Mouse (Mus musculus): ENCODE results near the gene Gstcd. TPM values are rescaled to one million over a fixed set of nuclear protein-coding genes. Genes with fewer than 3 reads are reported as not detected.

Gstcd gene
- polyA plus RNA-seq, 2 experiments from 2014 or later = 2.5 to 4.0 TPM

DNA sequence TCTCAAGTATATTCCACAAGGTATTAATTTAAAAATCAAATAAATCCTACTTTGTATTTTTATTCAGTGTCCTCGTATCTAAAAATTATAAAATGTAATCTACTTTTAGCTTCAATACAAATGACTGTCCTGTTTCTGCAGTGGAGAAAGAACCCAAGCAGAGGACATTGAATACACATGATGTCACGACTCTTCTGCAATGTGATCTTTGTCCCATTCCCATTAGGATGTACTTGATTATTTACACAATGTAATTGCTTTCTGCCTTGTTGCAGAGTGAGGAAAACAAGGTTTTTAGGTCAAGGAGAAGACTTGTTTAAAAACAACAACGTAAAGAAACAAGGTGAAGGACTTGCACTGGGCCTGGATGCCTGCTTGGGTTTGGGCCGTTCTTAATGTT, 84.6 kb downstream of the Gstcd start:
- ATAC-seq = no peak

DNA sequence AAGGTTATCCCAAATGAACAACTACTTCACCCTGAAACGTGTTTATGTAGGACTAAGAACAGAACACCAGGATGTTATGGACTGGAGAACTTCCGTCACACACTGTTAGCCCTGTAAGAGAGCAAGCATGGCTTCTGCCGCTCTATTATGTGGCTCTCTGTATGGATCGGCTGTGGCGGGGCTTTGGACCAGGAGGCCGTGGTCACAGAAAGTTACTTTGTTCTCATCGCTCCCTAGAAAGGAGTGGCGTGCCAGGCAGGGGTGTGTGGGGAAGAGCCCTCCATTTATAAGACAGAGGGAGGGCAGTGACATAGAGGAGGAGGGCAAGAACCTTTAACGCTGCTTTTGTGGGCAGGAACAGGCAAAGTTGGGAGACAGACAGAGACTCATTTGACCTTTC, 95.5 kb downstream of the Gstcd start:
- ATAC-seq = no peak

DNA sequence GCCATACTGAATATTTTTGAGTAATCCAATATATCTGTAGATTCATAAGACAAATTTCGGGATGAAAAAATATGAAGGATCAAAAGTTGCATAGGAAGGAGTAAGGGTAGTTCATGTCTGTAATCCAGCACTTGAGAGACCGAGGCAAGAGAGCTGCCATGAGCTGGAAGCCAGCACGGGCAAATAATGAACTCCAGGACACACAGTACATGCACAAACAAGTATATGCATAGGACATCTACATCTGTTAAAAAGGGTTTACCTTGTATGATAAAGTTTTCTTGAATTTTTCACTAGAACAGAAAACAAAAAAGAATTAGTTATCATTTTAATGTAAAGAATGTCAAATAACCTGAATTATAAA, 95.9 kb downstream of the Gstcd start:
- ATAC-seq = no peak

DNA sequence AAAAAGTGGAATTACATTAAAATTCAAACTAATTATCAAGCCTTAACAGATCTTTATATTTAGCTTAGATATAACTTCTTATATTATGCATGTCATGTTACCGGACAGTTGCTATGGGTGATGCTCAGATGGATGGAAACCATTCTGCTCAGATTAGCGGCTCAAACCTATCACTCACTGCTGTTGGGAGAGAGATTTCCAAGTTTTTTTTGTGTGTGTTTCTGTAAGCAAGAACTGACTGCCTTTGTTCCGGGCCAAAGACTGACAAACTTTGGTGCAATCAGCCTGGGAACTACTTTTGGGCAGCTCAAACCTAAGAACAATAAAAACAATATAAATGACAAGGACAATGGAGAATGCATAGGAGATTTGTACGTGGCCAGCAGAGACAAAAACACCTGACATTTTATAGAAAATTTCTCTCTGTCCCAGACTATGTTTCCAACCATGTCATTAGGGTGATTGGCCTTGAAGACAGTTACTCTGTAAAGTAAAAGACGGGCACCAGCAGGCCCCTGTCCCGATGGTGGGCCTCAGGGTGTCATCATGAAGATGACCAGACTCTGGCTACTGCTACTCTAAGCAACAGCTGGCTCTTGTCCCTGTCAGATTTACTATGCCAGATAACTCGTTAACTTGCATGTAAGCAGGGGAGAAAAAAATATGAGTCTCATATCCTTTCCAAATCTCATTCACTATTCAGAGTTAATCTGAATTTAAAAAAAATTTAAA, 96.5 kb downstream of the Gstcd start:
- ATAC-seq = no peak

DNA sequence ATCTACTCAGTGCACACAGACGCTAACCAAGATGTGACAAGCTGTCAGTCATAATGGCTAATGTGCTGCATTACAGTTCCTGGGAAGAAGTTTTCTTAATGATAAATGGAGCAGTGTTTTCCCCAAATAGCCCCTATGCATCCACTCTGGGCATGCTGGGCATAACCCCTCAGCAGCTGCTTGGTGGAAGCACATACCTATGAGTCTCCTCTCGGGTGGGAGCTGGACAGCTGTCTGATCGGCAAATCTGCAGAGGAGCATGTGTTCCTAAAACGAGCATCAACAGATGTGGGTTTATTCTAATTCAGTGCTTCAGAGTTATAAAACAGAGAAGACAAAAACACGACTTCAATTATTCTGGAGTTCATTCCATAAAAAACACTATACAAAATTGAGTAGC, 105.6 kb downstream of the Gstcd start:
- ATAC-seq = no peak

DNA sequence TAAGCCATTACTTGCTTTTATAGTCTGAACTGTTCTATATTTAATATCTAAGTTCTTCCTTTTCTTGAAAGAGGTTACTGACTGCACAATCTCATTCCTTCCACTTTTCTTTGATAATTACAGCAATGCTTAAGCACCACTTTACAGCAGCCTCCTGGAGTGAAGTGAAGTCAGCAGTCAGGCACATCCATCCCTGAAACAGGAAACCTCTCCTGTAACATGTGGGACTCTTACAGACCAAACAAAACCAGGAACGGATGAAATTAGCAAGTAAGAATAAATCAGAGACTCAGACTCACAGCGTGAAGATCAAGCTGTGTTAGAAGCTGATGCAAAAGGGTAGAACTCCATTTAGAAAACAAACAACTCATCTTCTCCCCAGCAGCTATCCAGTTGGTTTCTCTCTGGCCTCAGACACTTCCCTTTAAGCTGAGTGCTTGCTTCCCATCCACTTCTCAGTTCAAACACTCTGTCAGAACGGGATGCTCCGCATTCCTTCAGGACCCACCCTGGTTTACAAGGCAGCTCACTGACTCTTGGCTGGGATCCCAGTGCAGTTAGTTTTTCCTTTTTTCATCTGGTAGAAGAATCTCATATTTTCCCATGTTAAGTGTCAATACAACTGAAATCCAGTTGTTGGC, 107.9 kb downstream of the Gstcd start:
- no peak for ATAC-seq

DNA sequence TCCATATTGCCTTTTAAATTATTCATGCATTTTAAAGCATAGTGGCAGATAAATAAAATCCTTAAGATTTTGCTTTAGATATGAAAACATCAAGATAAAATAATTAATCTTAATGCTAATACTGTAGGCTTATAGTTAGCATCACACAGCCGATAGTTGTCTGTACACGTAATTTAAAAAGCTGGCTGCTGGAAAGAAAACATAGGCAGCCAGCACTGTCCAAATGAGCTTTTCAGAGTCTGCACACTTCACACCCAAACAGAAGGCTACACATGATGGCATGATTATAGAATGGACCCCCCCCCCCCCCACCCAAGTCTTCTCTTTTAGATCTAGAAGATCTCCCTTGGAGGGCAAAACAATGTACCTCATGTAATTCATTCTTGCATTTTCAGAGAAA, 109.9 kb downstream of the Gstcd start:
- no peak for ATAC-seq

DNA sequence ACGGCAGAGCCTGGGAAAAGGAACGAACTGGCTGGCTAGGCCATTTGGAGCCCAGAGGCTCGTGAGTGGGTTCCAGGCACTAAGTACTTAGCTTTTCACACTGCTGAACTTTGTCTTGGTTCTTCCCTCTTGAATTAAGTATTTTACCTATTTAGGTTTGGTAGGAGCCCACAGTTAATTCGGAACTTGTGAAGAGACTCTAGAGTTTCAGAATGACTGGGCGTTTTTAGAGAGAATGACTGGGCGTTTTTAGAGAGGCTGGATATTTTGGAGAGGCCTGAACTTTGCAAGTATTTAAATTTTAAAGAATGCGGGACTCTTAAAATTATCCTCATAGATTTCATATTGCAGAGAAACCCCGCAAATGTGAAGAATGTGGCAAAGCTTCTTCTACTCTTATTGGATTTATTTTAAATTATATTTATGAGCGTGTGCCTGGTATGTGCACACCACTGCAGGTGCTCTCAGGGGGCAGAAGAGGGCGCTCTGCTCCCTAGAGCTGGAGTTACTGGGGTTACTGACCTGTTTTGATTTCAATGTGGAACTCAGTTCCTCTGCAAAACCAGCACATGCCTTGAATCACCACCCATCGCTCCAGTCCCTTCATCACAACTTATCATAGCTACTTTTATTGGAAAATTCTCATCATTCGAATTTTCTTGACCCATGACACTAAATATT, 111.9 kb downstream of the Gstcd start:
- no peak for ATAC-seq

DNA sequence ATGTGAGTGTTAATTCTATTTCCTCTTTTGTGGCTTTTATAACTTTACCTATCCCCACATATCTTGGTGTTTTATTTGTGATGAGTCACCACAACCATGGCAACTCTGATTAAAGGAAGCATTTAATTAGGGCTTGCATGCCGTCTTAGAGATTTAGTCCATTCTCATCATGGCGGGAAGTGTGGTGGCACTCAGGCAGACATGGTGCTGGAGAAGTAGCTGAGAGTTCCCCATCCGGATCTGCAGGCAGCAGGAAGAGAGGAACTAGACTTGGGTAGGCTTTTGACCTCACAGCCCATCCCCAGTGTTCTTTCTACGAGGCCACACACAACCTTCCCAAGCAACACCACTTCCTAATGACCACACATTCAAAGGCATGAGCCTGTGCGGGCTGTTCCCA, 125.6 kb downstream of the Gstcd start:
- no peak for ATAC-seq

DNA sequence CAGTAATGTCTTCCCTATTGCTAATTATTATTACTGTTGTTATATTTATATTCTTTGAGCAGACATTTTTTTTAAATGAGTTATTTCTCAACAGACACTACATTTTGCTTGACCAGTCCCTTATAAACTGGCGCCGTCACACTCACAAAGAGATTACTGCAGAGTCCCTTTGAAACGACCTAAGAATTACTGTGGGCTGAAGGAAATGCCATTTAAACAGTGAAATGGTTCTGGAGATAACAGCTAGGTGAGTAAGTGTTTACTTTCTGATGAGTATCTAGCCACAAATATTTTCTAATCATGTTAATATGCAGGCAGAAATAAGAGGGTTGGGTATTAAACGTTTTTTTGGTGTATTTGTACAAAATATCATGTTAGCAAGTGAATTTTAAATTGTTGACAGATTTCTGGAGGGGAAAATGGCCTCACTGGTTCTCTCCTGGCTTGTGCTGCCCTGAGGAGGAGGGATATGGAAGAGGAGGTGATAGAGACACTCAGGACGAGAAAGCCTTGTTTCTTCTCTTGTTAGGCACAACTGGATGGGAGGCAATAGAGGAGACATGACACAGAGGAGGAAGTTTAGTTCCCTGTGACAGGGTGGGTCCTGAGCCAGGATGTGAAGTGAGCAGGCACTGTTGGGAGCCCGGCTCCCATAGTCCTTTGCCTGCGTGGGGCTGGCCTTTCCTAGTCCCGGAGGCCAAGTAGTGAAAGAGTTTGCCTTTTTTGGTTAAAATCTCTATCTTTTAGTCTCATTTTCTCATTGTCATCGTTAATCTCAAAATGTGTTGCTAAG, 126.9 kb downstream of the Gstcd start:
- ATAC-seq = no peak

DNA sequence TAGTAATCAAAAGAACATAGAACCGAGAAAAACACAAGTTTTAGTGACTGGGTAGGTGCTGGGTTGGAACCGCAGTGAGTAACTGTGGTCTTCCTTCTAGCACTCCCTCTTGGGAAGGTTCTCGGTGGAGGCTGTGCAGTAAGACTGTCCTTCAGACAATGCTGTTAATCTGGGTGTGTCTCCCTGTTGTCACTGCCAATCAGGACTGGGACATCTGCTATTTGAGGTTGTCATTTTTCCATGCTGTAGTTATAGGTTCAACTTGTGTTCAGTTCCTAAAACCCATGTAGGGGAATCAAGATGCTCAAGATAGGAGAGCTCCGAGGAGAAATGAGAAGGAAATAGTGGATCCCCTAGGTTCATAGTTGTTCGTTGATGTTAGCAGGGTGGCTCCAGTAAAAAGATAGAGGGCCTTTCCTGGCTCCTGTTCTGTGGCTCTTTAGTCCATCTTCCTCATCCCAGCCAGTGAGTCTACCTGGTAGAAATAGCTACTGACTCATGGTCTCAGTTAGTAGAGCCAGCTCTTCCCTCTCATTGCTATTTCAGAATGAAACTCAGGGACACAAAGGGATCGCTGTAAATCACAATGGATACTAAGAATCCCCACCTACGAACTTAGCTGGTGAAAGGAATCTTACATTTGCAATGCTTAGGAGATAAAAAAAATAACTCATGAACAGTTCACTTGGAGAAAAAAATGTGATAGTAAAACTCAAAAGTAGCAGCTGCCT, 129.0 kb downstream of the Gstcd start:
- no peak for ATAC-seq

DNA sequence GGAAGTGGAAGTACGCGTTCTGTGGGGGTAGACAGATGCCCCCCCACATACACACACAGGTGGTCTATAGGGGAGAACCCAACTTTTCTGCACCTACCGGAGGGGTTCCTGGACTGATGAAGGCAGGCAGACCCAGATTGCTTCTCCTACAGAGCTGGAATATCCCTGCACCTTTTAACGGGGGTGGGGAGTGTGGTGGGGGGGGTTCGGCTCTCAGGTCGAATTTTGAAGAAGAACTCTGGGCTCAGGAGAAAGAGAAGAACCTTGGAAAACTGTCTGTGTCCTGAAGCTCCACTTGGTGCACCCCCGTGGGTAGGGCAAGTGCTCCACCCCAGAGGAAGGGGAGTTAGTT, 141.3 kb downstream of the Gstcd start:
- ATAC-seq = no peak

DNA sequence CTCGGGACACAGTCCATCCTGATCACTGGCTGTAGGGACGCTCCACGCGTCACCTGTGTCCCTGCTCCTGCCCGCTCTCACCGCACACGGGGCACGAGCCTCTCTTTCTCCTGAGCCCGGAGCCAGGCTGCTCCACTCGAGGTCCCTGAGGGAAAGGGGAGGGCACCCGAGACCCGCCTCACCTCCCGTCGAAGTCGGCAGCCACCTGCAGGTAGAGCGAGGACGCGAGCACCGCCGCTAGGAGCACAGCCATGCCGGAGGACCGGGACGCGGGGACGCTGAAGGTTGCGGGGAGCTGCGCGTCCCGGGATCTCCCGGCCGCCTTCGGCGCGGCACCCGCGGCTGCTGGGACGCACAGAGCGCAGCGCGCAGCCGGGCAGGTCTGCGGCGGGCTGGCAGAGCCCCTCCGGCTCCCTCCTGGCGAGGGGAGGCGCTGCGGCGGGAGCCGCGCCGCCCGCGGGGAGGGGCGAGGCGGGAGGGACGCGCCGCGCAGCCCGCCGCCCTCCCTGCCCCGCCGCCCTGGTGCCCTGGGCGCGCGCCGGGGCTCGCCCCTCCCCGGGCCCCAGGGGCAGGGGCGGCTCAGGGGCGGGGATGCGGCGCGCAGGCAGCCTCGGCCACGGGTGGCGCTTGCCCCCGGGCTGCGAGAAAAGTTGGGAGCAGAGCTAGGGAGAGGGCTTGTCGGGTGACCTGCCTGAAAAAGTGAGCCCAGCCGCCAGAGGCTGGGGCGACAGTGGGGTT, 141.9 kb downstream of the Gstcd start, which contains the start of gene Npnt:
TSS of gene Npnt (minus strand) at position 501 of the 738 bp plus-strand sequence.
- no peak for ATAC-seq

DNA sequence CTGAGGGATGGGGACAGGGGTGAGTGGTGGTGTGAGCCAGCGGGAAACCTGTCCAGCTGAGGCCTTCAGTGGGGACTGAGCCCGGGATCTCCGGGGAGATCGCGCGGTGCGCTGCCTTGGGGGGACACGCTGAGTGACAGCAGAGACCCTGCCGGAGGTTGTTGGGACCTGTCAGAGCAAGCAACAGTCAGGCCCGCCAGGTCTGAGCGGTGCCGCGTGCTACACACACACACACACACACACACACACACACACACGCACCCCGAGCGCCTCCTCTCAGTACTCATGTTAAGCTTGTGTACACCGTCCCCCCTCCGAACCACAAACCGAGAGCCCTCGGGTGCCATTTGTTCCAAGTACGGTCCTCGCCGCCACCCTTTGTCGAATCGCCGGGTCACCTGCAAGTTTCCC, 142.4 kb downstream of the Gstcd start:
- no peak for ATAC-seq

DNA sequence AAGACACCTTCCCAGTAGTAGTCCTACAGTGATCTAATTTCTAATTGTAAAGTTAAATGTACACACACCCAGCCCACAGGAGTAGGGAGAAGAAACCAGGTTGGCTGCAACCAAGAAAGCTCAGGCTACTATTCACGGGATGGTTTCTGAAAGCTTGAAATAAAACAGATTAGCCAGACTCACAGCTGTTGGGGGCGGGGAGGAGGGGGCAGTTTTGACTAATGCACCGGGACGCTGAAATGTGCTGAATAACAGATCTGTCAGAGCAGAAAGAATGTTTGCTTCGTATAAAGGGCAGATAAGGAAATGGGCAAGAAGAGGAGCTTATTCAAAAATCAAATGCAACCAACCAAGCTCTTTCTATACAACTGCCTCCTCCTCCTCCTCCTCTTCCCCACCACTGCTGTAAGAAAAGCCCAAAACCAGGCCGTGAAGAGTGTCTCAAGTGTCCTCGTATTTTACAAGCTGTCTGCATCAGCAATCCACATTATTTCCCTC, 143.5 kb downstream of the Gstcd start:
- no peak for ATAC-seq

DNA sequence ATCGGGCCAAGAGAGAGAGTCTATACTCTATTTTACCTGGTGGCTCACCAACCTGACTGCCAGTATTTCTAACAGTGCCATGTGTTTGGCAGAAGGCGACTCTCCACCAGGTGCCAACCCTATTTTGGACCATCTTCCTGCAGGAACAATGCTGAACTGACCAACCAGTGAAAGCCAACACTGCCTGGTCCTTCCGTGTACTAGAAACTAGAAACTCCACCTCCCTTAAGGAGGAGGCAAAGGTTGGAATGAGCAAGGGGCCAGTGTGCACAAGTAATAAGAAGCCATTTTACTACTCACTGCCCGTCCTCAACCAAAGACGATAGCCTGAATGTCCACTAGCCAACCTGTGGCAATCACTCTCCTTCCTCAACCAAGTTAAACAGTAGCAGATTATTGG, 145.7 kb downstream of the Gstcd start:
- no peak for ATAC-seq

DNA sequence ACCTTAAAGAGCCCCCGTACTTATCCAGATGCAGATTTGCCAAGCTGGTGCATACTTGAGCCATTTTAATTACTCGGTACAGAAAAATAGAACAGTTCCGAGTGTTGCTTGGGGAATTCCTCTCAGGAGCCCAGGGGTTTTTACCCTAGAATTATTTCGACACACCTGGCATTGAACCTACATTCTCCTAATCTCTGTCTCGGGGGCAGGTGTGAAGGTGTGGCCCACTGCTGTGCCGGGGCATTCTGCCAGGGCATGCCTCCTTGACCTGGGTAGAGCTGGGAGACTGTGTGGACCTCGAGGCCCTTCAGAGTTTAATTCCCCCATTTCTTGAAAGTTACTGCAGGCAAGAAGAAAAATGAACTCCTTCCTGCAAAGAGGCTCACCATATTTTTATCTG, 146.2 kb downstream of the Gstcd start:
- ATAC-seq = no peak

DNA sequence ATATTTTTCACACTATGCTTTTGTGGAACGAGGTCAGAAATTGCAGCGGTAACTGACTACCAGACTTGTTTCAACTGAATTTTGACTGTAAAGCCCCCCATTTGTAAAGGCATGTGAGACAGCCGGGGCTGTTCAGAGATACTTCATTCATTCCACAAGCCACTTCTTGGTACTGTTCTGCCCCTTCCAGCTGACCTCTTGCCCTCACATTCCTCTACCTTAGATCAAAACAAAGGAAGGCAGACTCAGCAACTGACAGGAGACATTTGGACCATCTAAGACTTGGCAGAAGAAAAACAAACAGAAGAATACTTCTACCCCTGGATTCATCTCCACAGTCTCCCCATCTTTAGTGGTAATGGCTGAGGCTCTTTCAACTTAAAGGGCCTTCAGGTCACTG, 147.2 kb downstream of the Gstcd start:
- ATAC-seq = no peak

DNA sequence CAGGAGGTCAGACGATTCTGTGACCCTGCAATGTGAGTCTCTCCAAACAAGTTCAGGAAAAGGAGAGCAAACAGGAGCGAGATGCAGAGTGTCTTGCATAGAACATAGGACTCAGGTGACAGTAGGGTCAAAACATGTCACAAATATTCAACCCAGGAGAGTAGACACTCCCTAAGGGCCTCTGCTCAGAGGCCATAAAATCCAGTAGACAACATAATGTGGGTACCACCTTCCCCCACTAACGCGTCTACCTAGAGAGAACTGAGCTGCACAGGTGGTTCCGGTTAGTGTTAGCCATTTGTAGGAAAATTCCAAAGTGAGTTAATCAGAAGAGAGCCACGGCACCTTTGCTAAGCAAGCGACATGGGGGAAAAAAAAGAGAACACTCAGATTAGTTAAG, 147.6 kb downstream of the Gstcd start:
- ATAC-seq = no peak

DNA sequence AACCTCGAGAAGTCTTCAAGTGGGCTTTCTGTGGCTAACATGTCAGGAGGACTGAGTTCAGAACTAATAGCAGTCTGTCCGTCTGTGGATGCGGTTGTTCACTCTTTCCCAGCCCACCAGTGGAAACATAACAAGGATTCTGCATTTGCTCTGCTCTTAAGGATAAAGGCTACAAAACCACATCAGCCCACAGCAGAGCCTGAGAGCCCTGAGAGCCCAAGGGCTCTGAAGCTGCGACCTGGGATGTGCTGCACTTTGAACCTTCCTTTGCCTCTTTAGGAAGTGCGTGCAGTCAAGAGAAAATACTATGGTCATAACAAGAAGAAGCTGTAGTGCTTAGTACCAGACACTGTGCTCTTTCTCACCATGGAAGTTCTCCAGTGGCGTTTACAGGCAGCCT, 149.1 kb downstream of the Gstcd start:
- no peak for ATAC-seq

DNA sequence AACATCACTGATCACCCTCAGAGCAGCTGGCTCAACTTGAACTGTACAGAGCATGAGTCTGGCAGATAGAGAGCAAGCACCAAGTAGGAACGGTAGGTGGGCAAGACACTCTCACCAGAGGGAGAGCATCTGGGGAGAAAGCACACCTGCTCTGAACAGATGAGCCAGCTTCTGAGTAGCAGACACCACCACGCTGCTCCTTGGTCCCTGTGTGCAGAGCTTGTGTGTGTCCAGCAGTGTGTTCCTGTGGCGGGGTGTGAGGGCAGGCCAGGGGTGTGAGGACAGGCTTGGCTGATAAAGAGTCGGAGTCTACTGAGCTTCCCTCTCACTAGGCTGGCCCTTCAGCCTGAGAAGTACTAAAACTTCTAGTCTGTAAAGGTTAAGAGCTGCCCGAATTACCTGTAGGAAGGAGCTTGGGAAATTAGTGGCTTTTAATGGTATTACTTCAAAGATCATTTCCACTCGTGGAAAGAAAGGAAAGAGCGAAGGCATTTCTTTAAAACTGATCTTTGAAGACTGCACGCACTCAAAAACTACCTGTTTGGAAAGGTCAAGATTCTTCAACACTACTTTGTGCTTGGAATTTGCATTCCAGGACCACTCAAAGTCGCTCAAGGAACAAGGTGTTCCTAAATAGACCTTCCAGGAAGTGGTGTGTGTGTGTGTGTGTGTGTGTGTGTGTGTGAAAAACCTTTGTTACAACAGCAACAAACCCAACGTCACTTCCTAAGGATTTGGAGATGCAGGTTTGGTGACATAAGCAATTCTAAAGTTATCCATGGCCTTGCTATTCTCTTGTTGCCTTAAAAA, 151.4 kb downstream of the Gstcd start:
- ATAC-seq = no peak
